Mouse (Mus musculus): ENCODE measurements around the gene Slc31a1. TPM values are rescaled to one million over a fixed set of nuclear protein-coding genes. Genes with fewer than 3 reads are reported as not detected.

Slc31a1 gene
- polyA plus RNA-seq, 1 experiment from 2014 or later, result 133 TPM

DNA sequence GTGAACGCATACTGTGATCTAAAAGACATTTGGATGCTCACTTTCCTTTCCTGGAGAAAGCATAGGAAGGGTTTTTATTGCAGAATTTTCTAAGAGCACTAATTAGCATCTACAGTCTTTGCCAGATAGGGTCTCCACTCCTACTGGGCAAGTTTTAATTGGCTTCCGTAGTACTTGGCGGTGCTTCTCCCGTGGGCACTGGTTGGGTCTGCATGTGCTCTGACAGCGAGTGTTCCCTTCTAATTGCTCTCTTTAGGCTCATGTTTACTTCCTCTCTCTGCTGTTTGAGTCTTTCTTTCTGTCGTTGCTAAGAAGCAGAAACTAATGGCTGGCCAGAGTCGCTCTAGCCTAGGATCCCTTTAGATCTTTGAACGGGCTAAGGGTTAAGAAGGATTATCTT, 57.9 kb downstream of the Slc31a1 start:
- H3K4me2 ChIP-seq (replicated peaks; ENCODE audit: low read depth), result no peak overlapping the region
- TF ChIP-seq CTCF (IDR thresholded peaks at IDR 0.05; ENCODE audit: low read depth), result no peak
- H3K27ac ChIP-seq (ENCODE audit: low read depth, low read length), result no peak overlapping the region
- no peak overlapping the region for H3K9ac ChIP-seq (ENCODE audit: low read depth, low read length)
- WGBS, result 91% methylated on average over 8 of the region's 8 CpGs
- ATAC-seq, result no peak
- no peaks in the 10 kb centered on the region for H3K4me1 ChIP-seq (replicated peaks; ENCODE audit: control insufficient read depth, insufficient read depth, low read length)
- H3K9me3 ChIP-seq (ENCODE audit: control insufficient read depth), result no peaks in the 10 kb centered on the region
- peaks cover 99% of the 10 kb centered on the region for H3K36me3 ChIP-seq (ENCODE audit: control insufficient read depth, insufficient read depth)
- H3K4me3 ChIP-seq (ENCODE audit: low read depth, low read length), result no peak overlapping the region
- no peaks in the 10 kb centered on the region for H3K27me3 ChIP-seq (replicated peaks; ENCODE audit: control insufficient read depth, insufficient read depth, low read length)

DNA sequence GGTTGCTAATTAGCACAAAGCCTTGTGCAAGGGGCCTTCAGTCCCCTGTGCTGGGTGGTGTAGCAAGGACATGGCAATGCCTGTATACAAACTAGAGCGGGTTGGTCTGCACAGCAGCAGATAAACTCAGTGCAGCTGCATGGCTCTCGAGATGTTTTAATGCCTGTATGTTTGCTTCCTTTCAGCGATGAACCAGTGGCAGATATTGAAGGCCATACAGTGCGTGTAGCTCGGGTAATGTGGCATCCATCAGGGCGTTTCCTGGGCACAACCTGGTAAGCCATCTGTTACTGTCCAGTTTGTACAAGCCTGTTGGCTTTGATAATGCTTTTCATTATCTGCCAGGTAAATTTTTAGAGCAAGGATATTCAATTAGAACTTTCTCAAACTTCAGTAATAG, 58.6 kb downstream of the Slc31a1 start:
- Histone ChIP-seq H3K4me2 (replicated peaks; ENCODE audit: low read depth) (no peak overlapping the region), H3K4me1 (replicated peaks; ENCODE audit: control insufficient read depth, insufficient read depth, low read length) (no peaks in the 10 kb centered on the region), H3K9me3 (ENCODE audit: control insufficient read depth) (no peaks in the 10 kb centered on the region), H3K9ac (ENCODE audit: low read depth, low read length) (no peak overlapping the region), H3K27ac (ENCODE audit: low read depth, low read length) (no peak overlapping the region), H3K36me3 (ENCODE audit: control insufficient read depth, insufficient read depth) (peaks cover 99% of the 10 kb centered on the region), H3K27me3 (replicated peaks; ENCODE audit: control insufficient read depth, insufficient read depth, low read length) (no peaks in the 10 kb centered on the region), H3K4me3 (ENCODE audit: low read depth, low read length) (no peak overlapping the region)
- no peak for ATAC-seq
- no peak for TF ChIP-seq CTCF (IDR thresholded peaks at IDR 0.05; ENCODE audit: low read depth)
- 94% methylated on average over 6 of the region's 6 CpGs for WGBS

DNA sequence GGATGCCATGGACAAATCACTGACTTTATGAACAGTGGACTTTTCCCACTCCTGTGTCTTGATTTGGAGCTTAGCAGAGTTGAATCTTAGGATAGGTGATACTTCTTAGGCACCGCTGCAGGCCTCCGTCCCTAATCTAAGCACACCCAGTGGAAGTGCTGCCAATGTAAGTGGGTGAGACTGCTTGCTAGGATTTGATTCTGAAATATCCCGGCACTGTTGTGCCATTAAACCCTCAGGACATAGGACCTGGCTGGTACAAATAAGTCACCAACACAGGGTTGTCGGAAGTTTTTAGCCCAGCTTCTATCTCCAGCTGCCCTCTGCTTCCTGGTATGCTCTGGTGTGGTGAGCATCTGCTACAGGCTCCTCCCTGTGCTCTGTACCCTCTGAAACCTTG, 65.4 kb downstream of the Slc31a1 start:
- no peaks in the 10 kb centered on the region for H3K4me1 ChIP-seq (replicated peaks; ENCODE audit: control insufficient read depth, insufficient read depth, low read length)
- no peak for ATAC-seq
- no peak overlapping the region for H3K4me3 ChIP-seq (ENCODE audit: low read depth, low read length)
- no peak for TF ChIP-seq CTCF (IDR thresholded peaks at IDR 0.05; ENCODE audit: low read depth)
- H3K27ac ChIP-seq (ENCODE audit: low read depth, low read length), result no peak overlapping the region
- no peaks in the 10 kb centered on the region for H3K9me3 ChIP-seq (ENCODE audit: control insufficient read depth)
- no peak overlapping the region for H3K4me2 ChIP-seq (replicated peaks; ENCODE audit: low read depth)
- H3K9ac ChIP-seq (ENCODE audit: low read depth, low read length), result no peak overlapping the region
- H3K36me3 ChIP-seq (ENCODE audit: control insufficient read depth, insufficient read depth), result peaks cover 39% of the 10 kb centered on the region
- H3K27me3 ChIP-seq (replicated peaks; ENCODE audit: control insufficient read depth, insufficient read depth, low read length), result no peaks in the 10 kb centered on the region
- 89% methylated on average over 4 of the region's 4 CpGs for WGBS

- Histone ChIP-seq H3K27ac (ENCODE audit: low read depth, low read length) (no peak overlapping the region), H3K4me1 (replicated peaks; ENCODE audit: control insufficient read depth, insufficient read depth, low read length) (no peaks in the 10 kb centered on the region), H3K4me3 (ENCODE audit: low read depth, low read length) (no peak overlapping the region), H3K4me2 (replicated peaks; ENCODE audit: low read depth) (no peak overlapping the region), H3K9ac (ENCODE audit: low read depth, low read length) (no peak overlapping the region), H3K36me3 (ENCODE audit: control insufficient read depth, insufficient read depth) (peaks cover 16% of the 10 kb centered on the region), H3K9me3 (ENCODE audit: control insufficient read depth) (no peaks in the 10 kb centered on the region), H3K27me3 (replicated peaks; ENCODE audit: control insufficient read depth, insufficient read depth, low read length) (no peaks in the 10 kb centered on the region)
- 68% methylated on average over 17 of the region's 17 CpGs for WGBS
- no peak for TF ChIP-seq CTCF (IDR thresholded peaks at IDR 0.05; ENCODE audit: low read depth)
- ATAC-seq, result no peak
Measured at GRCm38 (mm10) chr4:62427978-62428758, 67.6 kb downstream of the Slc31a1 start.

DNA sequence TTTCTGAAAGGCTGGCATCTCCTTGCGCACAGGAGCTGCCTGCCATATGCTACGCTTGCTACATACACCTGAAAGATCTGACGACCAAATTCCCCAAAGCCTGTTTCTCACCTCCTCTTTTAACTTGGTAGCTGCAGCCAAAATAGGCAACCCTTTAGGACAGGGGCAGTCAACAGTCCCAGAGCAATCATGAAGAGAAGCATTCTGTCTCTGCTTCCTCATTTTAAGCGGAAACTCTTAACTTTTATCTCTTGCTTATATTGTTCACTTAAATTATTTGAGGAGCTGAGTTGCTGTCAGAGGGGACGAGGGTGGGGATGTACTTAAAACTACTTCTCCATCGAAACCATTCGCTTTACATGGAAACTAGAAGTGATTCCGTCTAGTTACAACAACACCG, 69.1 kb downstream of the Slc31a1 start:
- Histone ChIP-seq H3K9me3 (ENCODE audit: control insufficient read depth) (no peaks in the 10 kb centered on the region), H3K27me3 (replicated peaks; ENCODE audit: control insufficient read depth, insufficient read depth, low read length) (no peaks in the 10 kb centered on the region), H3K36me3 (ENCODE audit: control insufficient read depth, insufficient read depth) (peaks cover 6% of the 10 kb centered on the region), H3K4me3 (ENCODE audit: low read depth, low read length) (no peak overlapping the region), H3K4me2 (replicated peaks; ENCODE audit: low read depth) (no peak overlapping the region), H3K9ac (ENCODE audit: low read depth, low read length) (no peak overlapping the region), H3K27ac (ENCODE audit: low read depth, low read length) (no peak overlapping the region), H3K4me1 (replicated peaks; ENCODE audit: control insufficient read depth, insufficient read depth, low read length) (no peaks in the 10 kb centered on the region)
- 86% methylated on average over 9 of the region's 9 CpGs for WGBS
- no peak for ATAC-seq
- TF ChIP-seq CTCF (IDR thresholded peaks at IDR 0.05; ENCODE audit: low read depth), result no peak

DNA sequence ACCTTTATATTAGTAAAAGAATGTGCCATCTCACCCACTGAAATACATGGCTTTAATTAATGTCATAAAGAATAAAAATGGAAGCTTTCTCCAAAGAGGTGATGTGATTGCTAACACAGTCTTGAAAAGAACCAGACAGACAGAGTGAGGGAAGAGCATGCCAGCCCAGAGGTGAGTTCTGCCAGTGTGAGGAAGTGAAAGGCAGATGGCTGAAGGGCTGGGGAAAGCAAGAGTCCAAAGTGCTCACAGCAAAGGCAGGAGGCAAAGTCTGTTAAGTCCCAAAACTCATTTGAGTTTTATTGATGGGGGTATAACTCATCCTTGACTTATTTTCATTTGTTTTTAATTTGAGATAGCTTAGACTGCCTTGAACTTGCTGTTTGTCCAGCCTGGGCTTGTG, 70.2 kb downstream of the Slc31a1 start:
- Histone ChIP-seq H3K9me3 (ENCODE audit: control insufficient read depth) (no peaks in the 10 kb centered on the region), H3K4me3 (ENCODE audit: low read depth, low read length) (no peak overlapping the region), H3K27me3 (replicated peaks; ENCODE audit: control insufficient read depth, insufficient read depth, low read length) (no peaks in the 10 kb centered on the region), H3K27ac (ENCODE audit: low read depth, low read length) (no peak overlapping the region), H3K36me3 (ENCODE audit: control insufficient read depth, insufficient read depth) (no peaks in the 10 kb centered on the region), H3K9ac (ENCODE audit: low read depth, low read length) (no peak overlapping the region), H3K4me2 (replicated peaks; ENCODE audit: low read depth) (no peak overlapping the region), H3K4me1 (replicated peaks; ENCODE audit: control insufficient read depth, insufficient read depth, low read length) (no peaks in the 10 kb centered on the region)
- ATAC-seq, result no peak
- TF ChIP-seq CTCF (IDR thresholded peaks at IDR 0.05; ENCODE audit: low read depth), result no peak
